Mouse (Mus musculus): ENCODE data around the gene Tenm4.

Gene Tenm4

GRCm38 (mm10) chr7:96796033-96796741 lies 625.1 kb downstream of the Tenm4 start:
- intact Hi-C loops (cut with DNase I), result no loop called here

GRCm38 (mm10) chr7:96796788-96797485 lies 625.9 kb downstream of the Tenm4 start:
- intact Hi-C loops (cut with DNase I), result no loop called here

GRCm38 (mm10) chr7:96797716-96798332 lies 626.8 kb downstream of the Tenm4 start:
- intact Hi-C loops (cut with DNase I), result no loop called here

- intact Hi-C loops (cut with DNase I), result no loop called here
These were observed 628.8 kb downstream of the Tenm4 start for GRCm38 (mm10) chr7:96799816-96800215.

GRCm38 (mm10) chr7:96801368-96801767 lies 630.3 kb downstream of the Tenm4 start:
- intact Hi-C loops (cut with DNase I), result no loop called here

- intact Hi-C loops (cut with DNase I), result no loop called here
These were observed 631.2 kb downstream of the Tenm4 start for GRCm38 (mm10) chr7:96802216-96802615.

GRCm38 (mm10) chr7:96806561-96806960 lies 635.5 kb downstream of the Tenm4 start:
- intact Hi-C loops (cut with DNase I), result no loop called here

- intact Hi-C loops (cut with DNase I), result no loop called here
These were observed 636.4 kb downstream of the Tenm4 start for GRCm38 (mm10) chr7:96807281-96808058.

- intact Hi-C loops (cut with DNase I), result no loop called here
These were observed 637.1 kb downstream of the Tenm4 start for GRCm38 (mm10) chr7:96808059-96808646.

- intact Hi-C loops (cut with DNase I), result no loop called here
These were observed 640.6 kb downstream of the Tenm4 start for GRCm38 (mm10) chr7:96811691-96812090.

GRCm38 (mm10) chr7:96813036-96813435 lies 642.0 kb downstream of the Tenm4 start:
- intact Hi-C loops (cut with DNase I), result no loop called here

GRCm38 (mm10) chr7:96813497-96814400 lies 642.7 kb downstream of the Tenm4 start:
- intact Hi-C loops (cut with DNase I), result no loop called here

GRCm38 (mm10) chr7:96814581-96814980 lies 643.5 kb downstream of the Tenm4 start:
- intact Hi-C loops (cut with DNase I), result no loop called here

- intact Hi-C loops (cut with DNase I), result no loop called here
These were observed 646.1 kb downstream of the Tenm4 start for GRCm38 (mm10) chr7:96817030-96817674.

- intact Hi-C loops (cut with DNase I), result no loop called here
These were observed 647.3 kb downstream of the Tenm4 start for GRCm38 (mm10) chr7:96818236-96818916.

GRCm38 (mm10) chr7:96819538-96819937 lies 648.5 kb downstream of the Tenm4 start:
- intact Hi-C loops (cut with DNase I), result no loop called here

- intact Hi-C loops (cut with DNase I), result no loop called here
These were observed 649.3 kb downstream of the Tenm4 start for GRCm38 (mm10) chr7:96820343-96820742.

- intact Hi-C loops (cut with DNase I), result no loop called here
These were observed 655.1 kb downstream of the Tenm4 start for GRCm38 (mm10) chr7:96826101-96826500.

GRCm38 (mm10) chr7:96826672-96827071 lies 655.6 kb downstream of the Tenm4 start:
- intact Hi-C loops (cut with DNase I), result no loop called here
